Mouse (Mus musculus) kidney, adult 2 months (tissue): Measurements from ENCODE around the gene Acsf2.

Experiments used
- CTCF ChIP-seq: fragments of 200-500 bp; conservative IDR thresholded peaks from 2 replicates; pipeline ENCODE4 v1.5.1; 2011; ENCODE audit warnings: low read depth, mild to moderate bottlenecking, control low read depth, low read length, moderate library complexity, mixed read lengths; ENCODE audit not compliant: insufficient read depth, insufficient read length
- POLR2A ChIP-seq: fragments of 200-500 bp; IDR thresholded peaks from one replicate; pipeline ENCODE4 v1.6.1; 2011; ENCODE audit warnings: low read depth, low read length, control low read depth

- no peak for TF ChIP-seq CTCF
- TF ChIP-seq POLR2A, result no peak
Measured at GRCm38 (mm10) chr11:94644461-94645219, 43.0 kb upstream of the Acsf2 start.
